Mouse (Mus musculus): ENCODE results near the gene Rita1. TPM values are rescaled to one million over a fixed set of nuclear protein-coding genes. Genes with fewer than 3 reads are reported as not detected.

The Rita1 gene
- total RNA-seq (2021): 10 to 100 TPM; 14.2 to 16.9 TPM
- long read RNA-seq, experiment 1, transcript Rita1-201 (3 exons, 1,573 nt): major isoform, 5 of 9 reads
- long read RNA-seq, experiment 1, partial matches to known transcripts: 2 of 9 reads
- long read RNA-seq, experiment 1, other reads (novel, unspliced or antisense): 2 of 9 reads
- long read RNA-seq, experiment 2, transcript Rita1-201 (3 exons, 1,573 nt): major isoform, 13 of 24 reads
- long read RNA-seq, experiment 2, partial matches to known transcripts: 5 of 24 reads
- long read RNA-seq, experiment 2, other reads (novel, unspliced or antisense): 2 of 24 reads

DNA sequence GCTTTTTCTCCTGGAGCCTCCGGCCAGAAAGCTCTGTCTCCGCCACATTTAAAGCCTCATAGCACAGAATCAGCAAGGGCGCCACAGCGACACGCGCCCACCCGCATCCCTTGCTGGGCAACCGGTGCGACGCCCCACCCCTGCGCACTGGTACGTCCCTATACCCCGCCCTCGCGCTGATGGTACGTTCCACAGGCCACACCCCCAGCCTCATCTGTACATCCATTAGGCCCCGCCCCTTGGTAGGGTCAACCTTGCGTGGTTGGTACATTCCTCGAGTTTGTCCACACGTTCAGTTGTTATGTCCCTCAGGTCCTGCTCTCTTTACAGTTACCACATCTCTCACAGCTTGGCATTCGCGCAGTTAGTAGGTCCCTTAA is at the start of gene Rita1, which contains the start of gene Ddx54:
Rita1 (minus strand) TSS at position 148 of the 380 bp plus-strand sequence.
Ddx54 (plus strand) TSS at position 298 of the 380 bp plus-strand sequence.
- DNase-seq (ENCODE audit: low spot score in 2 of 2): peak; percentile 96 to 98

DNA sequence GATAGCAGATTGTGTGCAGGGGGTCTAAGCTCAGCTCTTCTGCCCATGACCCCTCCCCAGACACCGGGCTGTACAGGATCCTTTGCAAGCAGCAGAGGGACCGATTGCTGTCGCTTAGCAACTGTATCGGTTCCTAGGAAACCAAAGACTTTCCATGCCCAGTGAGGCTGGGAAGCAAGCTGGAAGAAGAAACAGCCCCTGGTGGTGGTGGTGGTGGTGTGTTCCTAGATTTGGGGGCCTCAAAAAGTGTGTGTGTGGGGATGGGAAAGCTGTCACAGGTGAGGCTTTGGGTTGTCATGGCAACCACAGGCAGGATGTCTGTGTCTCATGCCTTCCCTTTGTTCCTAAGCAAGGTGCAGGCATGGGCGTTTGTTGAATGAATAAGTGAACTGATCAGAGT is 48.4 kb upstream of the Rita1 start:
- DNase-seq (ENCODE audit: low spot score in 2 of 2): no peak

DNA sequence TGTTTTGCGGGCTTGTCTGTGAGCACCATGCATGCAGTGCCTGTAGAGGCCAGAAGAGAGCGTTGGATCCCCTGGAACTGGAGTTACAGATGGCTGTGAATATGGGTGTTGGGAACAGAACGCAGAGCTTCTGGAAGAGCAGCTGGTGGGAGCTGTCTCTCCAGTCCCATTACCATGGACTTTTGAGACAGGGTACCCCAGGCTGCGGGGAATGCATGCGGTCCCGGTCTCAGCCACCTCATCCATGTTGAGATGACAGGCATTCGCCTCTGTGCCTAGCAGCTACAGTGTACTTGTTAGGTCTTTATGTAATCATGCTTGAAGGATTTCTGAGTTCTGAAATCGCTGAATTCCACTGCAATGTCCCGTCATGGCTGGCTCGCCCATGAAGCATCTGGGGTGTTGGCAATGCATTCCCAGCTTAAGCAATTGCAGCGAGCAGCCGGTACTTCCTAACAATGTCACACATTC is 43.9 kb upstream of the Rita1 start:
- DNase-seq (ENCODE audit: low spot score in 2 of 2): no peak

DNA sequence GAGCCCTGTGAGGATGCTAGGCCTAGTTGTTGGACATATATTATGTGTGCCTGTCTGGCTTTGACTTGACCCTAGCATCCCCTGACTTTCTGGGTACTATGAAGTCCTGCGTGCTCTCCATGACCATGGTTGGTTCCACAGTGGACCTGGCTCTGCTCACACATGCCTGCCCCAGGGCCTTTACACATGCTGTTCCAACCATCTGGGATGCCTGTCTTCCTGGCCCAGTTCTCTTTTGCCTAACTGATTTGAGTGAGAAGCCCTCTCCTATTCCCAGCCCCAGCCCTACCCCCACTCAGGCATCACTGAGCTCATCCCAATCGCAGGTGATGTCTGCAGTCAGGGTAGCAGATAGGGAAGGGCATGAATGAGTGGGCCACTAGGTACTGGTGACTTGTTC is 41.5 kb upstream of the Rita1 start:
- no peak for DNase-seq (ENCODE audit: low spot score in 2 of 2)

DNA sequence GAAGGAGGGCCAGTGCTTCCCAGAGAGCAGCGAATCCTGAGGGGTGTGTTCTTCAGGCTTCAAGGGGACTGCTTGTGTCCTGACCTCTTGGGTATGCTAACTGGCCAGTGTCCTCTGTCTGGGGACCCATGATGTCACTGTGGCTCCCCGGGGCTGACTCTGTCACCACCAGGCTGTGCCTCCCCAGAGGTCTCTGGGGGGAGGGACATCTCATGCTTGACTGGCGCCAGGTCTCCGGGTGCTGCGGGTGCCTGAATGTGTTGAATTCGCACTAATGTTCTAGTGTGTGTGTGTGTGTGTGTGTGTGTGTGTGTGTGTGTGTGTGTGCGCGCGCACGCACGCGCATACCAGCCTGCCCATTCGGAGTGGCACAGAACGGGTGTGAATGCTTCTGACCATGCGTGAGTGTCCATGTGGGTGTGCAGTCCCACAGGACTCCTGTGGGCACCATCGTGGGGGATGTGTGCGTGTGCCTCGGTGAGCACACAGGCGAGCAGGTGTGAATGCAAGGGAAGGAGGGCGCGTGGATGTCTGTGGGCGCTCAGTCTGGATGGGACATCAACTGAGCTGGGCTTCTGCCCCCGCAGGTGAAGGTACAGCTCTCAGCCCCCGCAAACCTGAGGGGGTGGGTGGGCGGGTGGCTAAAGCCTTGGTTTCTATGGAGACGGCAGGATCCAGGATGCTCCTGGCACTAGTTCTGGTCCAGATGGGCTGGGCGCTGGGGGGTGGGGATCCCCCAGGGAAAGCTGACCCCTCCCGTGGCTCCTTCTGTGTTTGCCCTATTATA is 40.7 kb upstream of the Rita1 start:
- no peak for DNase-seq (ENCODE audit: low spot score in 2 of 2)

DNA sequence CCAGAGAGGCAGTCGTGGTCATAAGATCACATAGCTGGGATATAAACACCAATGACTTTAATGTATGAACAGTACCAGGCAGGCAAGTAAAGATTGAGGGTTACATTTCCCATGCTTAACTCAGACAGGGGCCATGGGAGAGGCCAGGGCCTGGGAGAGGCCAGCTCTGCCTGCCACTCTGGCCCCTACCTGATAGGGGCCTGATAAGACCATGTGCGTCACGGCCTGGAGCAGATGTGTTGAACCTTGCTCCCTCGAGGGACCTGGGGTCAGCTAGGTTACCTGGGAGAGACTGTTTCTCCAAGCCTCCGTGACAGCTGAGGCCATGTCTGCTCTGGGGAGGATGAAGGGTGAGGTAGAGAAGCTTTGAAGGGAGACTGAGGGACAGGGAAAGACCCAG is 38.8 kb upstream of the Rita1 start:
- DNase-seq (ENCODE audit: low spot score in 2 of 2): no peak

DNA sequence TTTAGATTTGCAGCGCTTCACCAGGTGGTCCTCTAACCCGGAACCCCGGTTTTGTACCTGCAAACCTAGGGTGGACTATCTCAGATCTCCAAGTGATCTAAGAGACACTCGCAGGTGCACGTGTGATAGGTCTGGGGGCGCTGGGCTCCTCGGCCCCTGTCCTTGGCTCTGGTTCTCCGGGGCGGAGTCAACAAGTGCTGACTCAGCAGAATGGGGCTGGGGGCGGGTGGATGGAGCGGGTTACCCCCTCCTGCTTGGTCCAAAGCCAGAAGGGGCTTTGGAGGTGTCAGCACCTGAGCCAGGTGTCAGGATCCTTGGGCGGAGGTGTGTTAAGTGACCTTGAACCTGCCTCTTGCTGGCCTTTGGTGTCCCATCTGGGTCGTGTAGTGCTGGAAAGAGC is 37.5 kb upstream of the Rita1 start:
- no peak for DNase-seq (ENCODE audit: low spot score in 2 of 2)

DNA sequence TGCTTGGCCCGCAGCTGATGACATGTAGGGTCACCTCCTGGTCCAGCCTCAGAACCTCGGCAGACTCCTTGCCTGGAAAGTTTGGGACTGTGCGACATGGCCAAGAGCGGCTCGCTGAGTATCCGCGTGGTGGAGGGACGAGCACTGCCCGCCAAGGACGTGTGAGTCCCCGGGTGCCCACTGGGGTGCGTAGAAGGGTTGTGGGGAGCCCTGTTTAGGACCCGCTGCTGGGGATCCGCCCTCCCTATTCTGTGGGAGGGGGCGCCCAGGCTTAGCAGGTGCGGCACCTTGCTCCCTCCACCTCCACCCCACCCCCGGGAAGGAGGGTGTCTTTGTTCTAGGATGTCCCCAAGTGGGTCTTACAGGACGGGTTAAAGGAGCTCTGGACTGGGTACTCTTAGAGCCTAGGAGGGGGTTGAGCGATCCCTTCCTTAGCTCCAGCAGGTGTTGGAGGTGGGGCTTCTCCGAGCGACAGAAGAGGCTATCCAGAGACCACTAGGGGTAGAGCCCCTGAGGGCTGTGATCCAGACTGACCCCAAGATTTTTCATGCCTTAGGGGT is 37.1 kb upstream of the Rita1 start:
- DNase-seq (ENCODE audit: low spot score in 2 of 2): no peak

DNA sequence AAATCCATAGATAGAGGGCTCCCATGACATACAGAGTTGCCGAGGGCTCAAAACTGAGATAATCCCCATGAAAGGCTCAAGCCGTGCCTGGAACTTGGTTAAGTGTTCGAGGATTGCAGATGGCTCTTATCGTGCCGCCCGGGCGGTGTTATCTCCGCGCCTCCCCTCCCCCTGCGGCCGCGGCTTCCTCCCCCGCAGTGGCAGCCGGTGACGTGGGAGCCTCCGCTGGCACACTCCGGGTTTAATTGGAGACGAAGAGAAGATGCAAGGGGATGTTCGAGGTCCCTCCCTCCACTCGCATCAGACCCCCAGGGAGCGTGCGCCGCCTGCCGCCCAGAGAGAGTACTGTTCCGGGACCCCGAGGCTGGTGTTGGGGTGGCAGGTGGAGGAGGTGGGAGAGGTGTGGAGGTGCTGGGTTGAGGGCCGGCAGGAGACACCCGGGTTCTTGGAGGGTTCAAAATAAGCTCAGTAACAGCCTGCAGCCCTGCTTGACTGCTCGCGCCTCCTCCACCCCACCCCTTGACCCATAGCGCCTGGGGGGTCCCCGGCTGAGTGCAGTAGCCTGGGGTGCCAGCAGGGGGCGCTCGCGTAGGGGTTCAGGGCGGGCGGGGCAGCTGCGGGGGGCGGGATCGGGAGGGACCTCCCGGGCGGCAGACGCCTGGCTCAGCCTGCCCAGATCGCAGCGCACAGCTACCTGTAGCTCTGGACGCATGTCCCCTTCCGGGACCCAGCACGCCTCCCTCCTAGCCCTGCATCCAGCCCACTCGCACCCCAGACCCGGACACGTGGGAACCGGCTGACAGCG is 36.4 kb upstream of the Rita1 start, which contains the start of gene Rasal1:
Rasal1 (plus strand) TSS at position 244 of the 805 bp plus-strand sequence.
- peak; percentile 62 to 72 for DNase-seq (ENCODE audit: low spot score in 2 of 2)

DNA sequence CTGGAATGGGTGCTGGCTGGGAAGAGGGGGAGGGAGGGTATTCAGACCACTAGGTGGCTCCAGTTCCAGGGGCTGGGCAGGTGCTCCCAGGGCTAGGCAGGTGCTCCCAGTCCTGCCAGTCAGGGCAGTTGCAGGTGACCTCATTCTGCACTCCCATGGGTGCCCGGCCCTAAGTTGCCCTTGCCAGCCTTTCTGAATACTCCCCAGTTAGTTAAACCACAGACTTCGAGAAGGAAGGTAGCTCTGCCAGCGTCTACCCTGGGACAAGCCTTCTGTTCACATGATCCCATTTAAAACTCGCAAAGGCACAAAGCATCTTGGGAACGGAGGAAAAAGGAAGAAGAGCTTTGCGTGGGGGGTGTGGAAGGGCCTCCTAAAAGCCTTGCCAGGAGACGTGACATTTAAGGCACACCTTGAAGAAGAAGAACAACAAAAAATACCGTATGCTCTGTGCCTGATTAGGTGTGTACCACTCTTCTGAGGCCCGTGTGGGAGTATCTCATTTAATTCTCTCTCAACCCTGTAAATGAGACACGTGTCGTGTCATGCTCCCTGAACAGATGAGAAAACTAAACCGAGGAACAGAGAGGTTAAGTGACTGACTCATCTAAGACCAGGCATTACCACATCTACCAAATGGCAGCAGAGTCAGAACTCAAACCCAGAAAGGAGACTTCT is 35.6 kb upstream of the Rita1 start:
- no peak for DNase-seq (ENCODE audit: low spot score in 2 of 2)

DNA sequence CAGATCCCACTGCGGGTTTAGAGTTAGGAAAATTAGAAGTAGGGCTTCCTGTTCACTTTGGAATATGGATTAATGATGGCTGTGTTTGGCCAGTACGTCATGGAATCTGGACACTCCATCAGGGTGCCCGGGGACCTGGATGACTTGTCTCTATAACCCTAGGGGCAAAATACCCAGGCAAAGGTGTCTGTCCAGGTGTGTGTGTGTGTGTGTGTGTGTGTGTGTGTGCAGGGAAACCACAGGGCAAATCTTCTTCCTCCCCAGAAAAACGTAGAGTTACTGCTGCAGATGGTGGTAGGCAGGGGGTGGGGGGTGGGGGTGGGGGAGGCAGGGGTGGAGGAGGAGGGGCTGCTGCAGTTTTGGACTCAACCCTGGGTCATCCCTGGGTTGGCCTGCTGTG is 35.0 kb upstream of the Rita1 start:
- no peak for DNase-seq (ENCODE audit: low spot score in 2 of 2)

DNA sequence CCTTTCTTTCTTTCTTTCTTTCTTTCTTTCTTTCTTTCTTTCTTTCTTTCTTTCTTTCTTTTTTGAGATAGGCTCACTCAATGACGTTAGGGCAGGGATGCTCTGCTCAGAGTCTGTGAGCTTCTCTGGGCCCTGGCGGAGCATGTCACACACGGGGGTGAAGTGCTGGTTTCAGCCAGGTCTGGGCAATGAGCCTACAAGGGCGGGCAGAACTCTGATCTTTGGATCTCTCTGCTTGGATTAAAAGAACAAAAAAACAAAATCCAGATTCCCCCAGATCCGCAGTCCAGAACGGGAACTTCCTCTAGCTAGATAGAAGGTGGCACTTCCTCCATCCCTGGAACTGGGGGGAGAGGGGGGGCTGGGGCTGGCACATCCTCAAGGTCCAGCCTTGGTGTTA is 33.5 kb upstream of the Rita1 start:
- no peak for DNase-seq (ENCODE audit: low spot score in 2 of 2)

DNA sequence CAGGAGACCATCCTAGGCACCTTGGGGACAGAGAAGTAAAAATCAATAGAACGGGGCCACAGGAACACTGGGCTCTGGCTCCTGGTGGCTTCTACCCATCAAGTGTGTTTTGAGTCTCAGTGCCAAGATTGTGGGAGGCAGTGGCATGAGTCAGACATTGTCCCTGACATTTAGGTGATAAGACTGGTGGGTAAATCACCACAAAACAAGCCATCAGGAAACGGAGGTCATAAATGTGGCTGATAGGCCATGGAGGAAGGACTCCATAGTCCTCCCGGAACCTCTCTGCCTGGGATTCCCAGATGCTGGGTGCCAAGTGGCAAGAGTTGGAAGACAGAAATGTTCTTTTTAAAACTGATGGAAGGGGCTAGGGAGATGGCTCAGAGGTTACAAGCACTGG is 31.8 kb upstream of the Rita1 start:
- DNase-seq (ENCODE audit: low spot score in 2 of 2): peak in 1 of 2 experiments; percentile 53

DNA sequence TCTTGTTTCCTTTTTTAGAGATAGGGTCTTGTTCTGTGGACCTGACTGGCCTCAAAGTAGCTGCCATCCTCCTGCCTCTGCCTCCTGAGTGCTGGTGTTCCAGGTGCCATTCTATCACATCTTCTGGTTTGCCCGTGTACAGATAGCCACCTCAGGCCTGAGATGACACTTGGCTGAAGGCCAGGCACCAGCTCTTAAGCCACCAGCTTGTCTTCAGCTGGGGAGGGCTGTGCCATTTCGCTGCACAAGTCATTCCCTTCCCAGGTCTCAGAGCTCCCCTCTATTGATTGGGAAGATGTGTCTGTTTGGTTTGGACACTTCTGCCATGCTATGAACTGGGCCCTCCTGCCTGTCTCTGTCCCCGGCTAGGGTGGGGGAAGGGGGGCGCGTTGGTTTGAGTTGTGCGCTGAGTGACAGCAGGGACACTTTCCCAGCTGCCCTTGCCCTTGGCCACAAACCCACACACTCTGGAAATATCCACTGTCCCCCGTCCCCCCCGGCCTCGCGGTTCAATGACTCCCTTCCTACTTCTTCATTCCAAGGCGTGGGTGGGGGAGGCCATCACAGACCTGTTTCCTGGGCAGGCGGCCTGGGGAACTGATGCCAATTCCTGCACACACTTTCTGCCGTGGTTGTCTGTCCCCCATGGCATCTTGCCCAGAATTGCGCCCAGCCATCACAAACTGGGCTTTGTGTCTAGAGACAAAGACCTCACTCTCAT is 31.1 kb upstream of the Rita1 start:
- DNase-seq (ENCODE audit: low spot score in 2 of 2): peak; percentile 54 to 76

DNA sequence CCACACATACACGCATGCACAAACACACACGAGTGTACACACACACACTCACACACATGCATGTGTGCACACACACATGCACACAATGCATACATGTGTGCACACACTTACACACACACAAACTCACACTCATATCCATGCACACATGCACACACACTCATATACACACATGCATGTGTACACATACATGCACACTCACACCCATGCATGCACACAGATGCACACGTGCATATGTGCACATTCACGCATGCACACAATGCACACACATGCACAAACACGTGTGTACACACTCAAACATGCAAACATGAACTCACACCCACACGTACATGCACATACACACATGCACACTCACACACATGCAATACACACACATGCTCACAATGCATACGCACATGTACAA is 27.7 kb upstream of the Rita1 start:
- no peak for DNase-seq (ENCODE audit: low spot score in 2 of 2)

DNA sequence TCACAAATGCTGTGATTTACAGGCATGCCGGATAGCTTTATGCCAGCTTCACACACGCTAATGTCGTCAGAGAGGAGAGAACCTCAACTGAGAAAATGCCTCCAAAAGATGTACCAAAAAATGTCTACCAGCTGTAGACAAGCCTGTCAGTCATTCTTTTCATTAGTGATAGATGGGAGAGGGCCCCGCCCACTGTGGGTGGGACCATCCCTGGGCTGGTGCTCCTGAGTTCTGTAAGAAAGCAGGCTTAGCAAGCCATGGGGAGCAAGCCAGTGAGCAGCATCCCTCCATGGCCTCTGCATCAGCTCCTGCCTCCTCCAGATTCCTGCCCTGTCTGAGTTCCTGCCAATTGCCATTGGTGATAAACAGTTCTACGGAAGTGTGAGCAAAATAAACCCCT is 23.2 kb upstream of the Rita1 start:
- no peak for DNase-seq (ENCODE audit: low spot score in 2 of 2)

DNA sequence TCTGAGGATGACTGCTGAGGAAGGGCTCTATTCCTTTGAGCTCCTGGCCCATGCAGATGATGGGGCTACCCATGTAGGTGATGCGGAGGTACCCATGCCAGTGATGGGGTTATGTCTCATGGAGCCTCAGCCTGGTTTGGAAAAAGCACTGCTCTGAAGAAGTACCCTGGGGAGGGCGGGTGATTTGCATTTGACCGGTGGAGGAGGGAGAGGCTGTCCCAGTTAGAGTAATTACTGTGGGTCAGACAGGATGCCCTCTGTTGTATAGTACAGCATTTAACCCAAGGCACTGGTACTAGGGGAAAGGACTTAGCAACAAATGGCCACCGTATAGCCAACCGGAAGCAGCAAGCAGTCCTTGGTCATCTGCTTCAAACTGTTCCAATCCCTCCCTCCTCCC is 22.5 kb upstream of the Rita1 start:
- no peak for DNase-seq (ENCODE audit: low spot score in 2 of 2)

DNA sequence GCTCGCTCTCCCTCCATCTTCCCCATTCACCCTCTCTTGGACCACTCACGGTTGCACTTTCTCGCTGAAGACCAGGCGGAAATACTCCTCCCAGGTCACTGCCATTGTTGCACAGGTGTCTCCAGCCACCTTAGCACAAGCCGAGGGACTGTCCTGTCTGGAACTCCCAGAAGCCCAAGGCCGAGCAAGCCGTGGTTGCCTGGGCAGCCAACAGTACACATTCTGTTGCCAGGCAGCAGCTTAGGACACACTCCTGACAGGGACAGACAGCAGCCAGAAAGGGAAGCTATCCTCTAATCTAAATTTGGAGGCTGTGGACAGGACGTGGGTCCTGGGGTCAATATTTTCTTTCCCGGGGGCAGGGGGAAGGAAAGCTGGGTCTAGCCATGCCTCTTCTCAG is 21.7 kb upstream of the Rita1 start, which contains the start of gene Cfap73:
Cfap73 (minus strand) TSS at position 105 of the 400 bp plus-strand sequence.
- no peak for DNase-seq (ENCODE audit: low spot score in 2 of 2)

DNA sequence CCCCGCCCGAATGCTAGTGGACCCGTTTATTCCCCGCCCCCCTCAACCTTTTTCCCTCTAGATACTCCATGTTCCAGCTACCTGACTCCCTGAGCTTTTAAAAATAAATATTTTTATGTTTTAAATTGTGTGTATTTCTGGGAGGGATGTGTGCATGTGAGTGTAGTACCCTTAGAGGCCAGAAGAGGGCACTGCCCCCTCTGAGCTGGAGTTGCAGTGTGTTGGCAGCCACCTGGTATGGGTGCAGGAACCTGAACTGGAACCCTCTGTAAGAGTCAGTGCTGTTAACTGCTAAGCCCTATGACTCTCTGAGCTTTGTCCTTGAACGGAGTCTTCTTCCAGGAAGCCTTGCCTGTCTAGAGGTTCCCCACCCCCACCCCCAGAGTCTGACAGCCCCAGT is 19.5 kb upstream of the Rita1 start:
- DNase-seq (ENCODE audit: low spot score in 2 of 2): no peak

DNA sequence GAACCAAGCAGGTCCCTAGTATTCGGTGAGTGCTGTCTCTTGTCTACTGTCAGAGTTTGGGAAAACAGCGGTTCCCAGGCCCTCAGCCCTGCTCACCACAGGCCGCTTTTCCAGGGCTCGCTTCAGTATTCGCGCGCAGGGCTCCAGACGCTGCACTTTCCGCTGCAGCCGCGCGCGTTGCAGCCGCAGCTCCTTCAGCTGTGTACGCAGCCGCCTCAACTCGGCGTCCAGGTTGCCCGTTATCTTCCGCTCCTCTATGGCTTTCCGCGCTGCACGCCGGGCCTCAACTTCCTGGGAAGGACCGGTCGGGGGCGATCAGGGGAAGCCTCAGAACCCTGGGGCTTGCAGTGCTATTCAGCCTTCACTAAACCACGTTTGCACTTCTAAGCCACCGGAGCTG is 18.7 kb upstream of the Rita1 start:
- DNase-seq (ENCODE audit: low spot score in 2 of 2): no peak

Data from adrenal gland, adult 18-20 months (tissue).